In genomic region chr12:31444131-31444546, GRCm38 (mm10) we compare ENCODE assay signal across 8 mouse cellular contexts. TPM values are rescaled to one million over a fixed set of nuclear protein-coding genes. Genes with fewer than 3 reads are reported as not detected.
DNase-seq lines count a peak whose midpoint lies in the region; ATAC-seq and TF ChIP-seq lines count a peak whose summit lies in the region.

No protein-coding gene starts in this region.

- H3K4me2 ChIP-seq in lung, embryonic 15.5 days, result peak overlapping the region; percentile 52

- DNase-seq in gastrocnemius, adult 2 months, result no peak
- no peak for DNase-seq in gastrocnemius, postnatal 36 days
- DNase-seq in embryo, embryonic 10 days (ENCODE audit: low spot score), result peak; percentile 85
- DNase-seq in layer of hippocampus, adult 2 months (ENCODE audit: low spot score in 2 of 2), result no peak
- no peak for DNase-seq in gastrocnemius, postnatal 25 days

- peaks cover 7% of the 10 kb centered on the region for H3K4me1 ChIP-seq in lung, embryonic 15.5 days
- H3K4me1 ChIP-seq in small intestine, adult 2 months (ENCODE audit: control insufficient read depth, insufficient read depth, insufficient read length, low read length), result peaks cover 11% of the 10 kb centered on the region

- under 1% methylated on average over 11 of the region's 11 CpGs for WGBS in lung, embryonic 15.5 days
- under 1% methylated on average over 11 of the region's 11 CpGs for WGBS in small intestine, adult 2 months

- TF ChIP-seq POLR2A in small intestine, adult 2 months (IDR thresholded peaks at IDR 0.05; ENCODE audit: low read depth, low read length), result no peak

- peak; percentile 87 to 92 for ATAC-seq in hematopoietic stem cell, adult 5-6 weeks (replicated peaks in 1 of 2; ENCODE audit: insufficient read depth in 1 of 2, low FRiP score in 2 of 2, low TSS enrichment in 1 of 2, low read depth in 1 of 2, poor library complexity in 2 of 2, severe bottlenecking in 2 of 2)
- no peak; the same call in 1 of the 2 replicates for ATAC-seq in lung, embryonic 15.5 days (ENCODE audit: borderline replicate concordance, extremely low read depth, low FRiP score, low TSS enrichment)

- H3K27me3 ChIP-seq in lung, embryonic 15.5 days, result no peaks in the 10 kb centered on the region
- H3K27me3 ChIP-seq in small intestine, adult 2 months (ENCODE audit: control insufficient read depth, insufficient read depth, low read length), result no peaks in the 10 kb centered on the region

- no peak for TF ChIP-seq CTCF in gastrocnemius, adult 2 months (IDR thresholded peaks at IDR 0.05)
- no peak for TF ChIP-seq CTCF in small intestine, adult 2 months (IDR thresholded peaks at IDR 0.05; ENCODE audit: extremely low read depth, insufficient read length, insufficient replicate concordance, low read depth, low read length)
- no peak for TF ChIP-seq CTCF in layer of hippocampus, adult 2 months (conservative IDR thresholded peaks at IDR 0.05)

- H3K36me3 ChIP-seq in lung, embryonic 15.5 days, result no peaks in the 10 kb centered on the region
- H3K36me3 ChIP-seq in small intestine, adult 2 months (ENCODE audit: control insufficient read depth, insufficient read depth, low read length), result peaks cover 16% of the 10 kb centered on the region

- H3K27ac ChIP-seq in gastrocnemius, adult 2 months, result no peak overlapping the region
- no peak overlapping the region for H3K27ac ChIP-seq in lung, embryonic 15.5 days
- peak overlapping the region; percentile 26; the same call in 1 of the 2 replicates for H3K27ac ChIP-seq in small intestine, adult 2 months (ENCODE audit: insufficient read depth, low read depth, low read length)
- H3K27ac ChIP-seq in layer of hippocampus, adult 2 months, result no peak overlapping the region

- H3K4me3 ChIP-seq in gastrocnemius, adult 2 months, result peak overlapping the region; percentile 43
- H3K4me3 ChIP-seq in lung, embryonic 15.5 days, result peak overlapping the region; percentile 14; the same call in 1 of the 2 replicates
- H3K4me3 ChIP-seq in small intestine, adult 2 months (ENCODE audit: low read depth, low read length), result peak overlapping the region; percentile 41
- H3K4me3 ChIP-seq in layer of hippocampus, adult 2 months, result no peak overlapping the region

- no peaks in the 10 kb centered on the region for H3K9me3 ChIP-seq in lung, embryonic 15.5 days

- intact Hi-C loops in gastrocnemius, adult 2 months (cut with DNase I), result no loop called here
- intact Hi-C loops in gastrocnemius, postnatal 36 days (cut with DNase I), result no loop called here

- no peak overlapping the region for H3K9ac ChIP-seq in lung, embryonic 15.5 days

RNA-seq across cellular contexts. Expression of gene Slc26a3, which starts 53.5 kb away (rescaled TPM):
- total RNA-seq in gastrocnemius, adult 2 months (2021), result not detected
- not detected for total RNA-seq in gastrocnemius, postnatal 36 days (2021)
- total RNA-seq in hematopoietic stem cell, adult 5-6 weeks (2017), result not detected in 2 replicates
- polyA plus RNA-seq in lung, embryonic 15.5 days (2015; fragmentation: Nextera tagmentation; extraction: Ambion mirVana), result not detected in 2 replicates
- polyA plus RNA-seq in small intestine, adult 2 months (2012; rRNA removed), result 18.9 and 20.6 TPM in 2 replicates
- total RNA-seq in layer of hippocampus, adult 2 months (2021), result under 1 TPM; 0.15 to 0.56 TPM
- not detected for total RNA-seq in gastrocnemius, postnatal 25 days (2021)

RNA-seq across cellular contexts. Expression of gene Cbll1, which starts 55.3 kb away (rescaled TPM):
- 10 to 100 TPM; 12.0 to 12.3 TPM for total RNA-seq in gastrocnemius, adult 2 months (2021)
- 10 to 100 TPM in 1 of 2 experiments, 1 to 10 TPM in 1; 7.5 to 10.6 TPM for total RNA-seq in gastrocnemius, postnatal 36 days (2021)
- 9.4 and 9.7 TPM in 2 replicates for total RNA-seq in hematopoietic stem cell, adult 5-6 weeks (2017)
- polyA plus RNA-seq in lung, embryonic 15.5 days (2015; fragmentation: Nextera tagmentation; extraction: Ambion mirVana), result 10.4 and 12.0 TPM in 2 replicates
- 1.8 and 4.1 TPM in 2 replicates for polyA plus RNA-seq in small intestine, adult 2 months (2012; rRNA removed)
- total RNA-seq in layer of hippocampus, adult 2 months (2021), result 10 to 100 TPM; 23.7 to 27.1 TPM
- total RNA-seq in gastrocnemius, postnatal 25 days (2021), result 1 to 10 TPM; 8.0 to 9.4 TPM
